Mouse (Mus musculus) small intestine, adult 2 months (tissue): ENCODE results near the gene Camta1. TPM values are rescaled to one million over a fixed set of nuclear protein-coding genes. Genes with fewer than 3 reads are reported as not detected.

Experiments
- H3K27ac ChIP-seq: fragments of 200-500 bp; 2 replicates; pipeline ENCODE4 v1.5.1; 2012; ENCODE audit warnings: low read depth, low read length, control low read depth, inconsistent platforms; ENCODE audit not compliant: insufficient read depth
- H3K27me3 ChIP-seq: fragments of 200-500 bp; 2 replicates; pipeline ENCODE4 v1.6.1; 2012; ENCODE audit warnings: mild to moderate bottlenecking, moderate library complexity, low read length, inconsistent platforms; ENCODE audit not compliant: control insufficient read depth, insufficient read depth
- H3K36me3 ChIP-seq: fragments of 200-500 bp; 2 replicates; pipeline ENCODE4 v1.6.1; 2012; ENCODE audit warnings: mild to moderate bottlenecking, low read length, control low read depth, inconsistent platforms; ENCODE audit not compliant: control insufficient read depth, insufficient read depth
- H3K4me1 ChIP-seq: fragments of 200-500 bp; 2 replicates; pipeline ENCODE4 v1.6.1; 2012; ENCODE audit warnings: low read length, inconsistent platforms, mixed read lengths; ENCODE audit not compliant: control insufficient read depth, insufficient read depth, insufficient read length
- H3K4me3 ChIP-seq: fragments of 200-500 bp; 2 replicates; pipeline ENCODE4 v1.5.1; 2012; ENCODE audit warnings: low read depth, mild to moderate bottlenecking, control low read depth, inconsistent platforms, low read length, moderate library complexity
- CTCF ChIP-seq: fragments of 200-500 bp; IDR thresholded peaks from 2 replicates; pipeline ENCODE4 v1.5.1; 2012; ENCODE audit warnings: low read depth, mild to moderate bottlenecking, control low read depth, inconsistent platforms, low read length, moderate library complexity, mixed read lengths; ENCODE audit not compliant: insufficient replicate concordance, insufficient read length; ENCODE audit errors: extremely low read depth
- POLR2A ChIP-seq: fragments of 200-500 bp; IDR thresholded peaks from 2 replicates; pipeline ENCODE4 v1.6.1; 2012; ENCODE audit warnings: low read depth, mild to moderate bottlenecking, control low read depth, inconsistent platforms, low read length, moderate library complexity
- WGBS: fragments of 180-500 bp; shearing (Covaris S2); methylation state at CpG from one replicate; pipeline ENCODE4 v1.1.7; 2018; 5-methylcytosine and 5-hydroxymethylcytosine counted together
- polyA plus RNA-seq: library from polyadenylated mRNA; depleted of rRNA; stranded (reverse); fragments of >200 nt; gene quantifications from 2 replicates; pipeline ENCODE4 v1.2.3, GENCODE M21; 2012

Gene Camta1
- polyA plus RNA-seq, 1 experiment = 2.2 TPM

- H3K4me1 ChIP-seq = no peaks in the 10 kb centered on the region
- no peaks in the 10 kb centered on the region for H3K36me3 ChIP-seq
- no peak overlapping the region for H3K4me3 ChIP-seq
- H3K27ac ChIP-seq = no peak overlapping the region
- no peaks in the 10 kb centered on the region for H3K27me3 ChIP-seq
- TF ChIP-seq CTCF (no peak), POLR2A (no peak)
- 89% methylated on average over 2 of the region's 2 CpGs for WGBS
Measured at GRCm38 (mm10) chr4:151448341-151448740, 413.3 kb downstream of the Camta1 start.

- WGBS = 79% methylated on average over 4 of the region's 4 CpGs
- Histone ChIP-seq H3K36me3 (no peaks in the 10 kb centered on the region), H3K27ac (no peak overlapping the region), H3K4me3 (no peak overlapping the region), H3K27me3 (no peaks in the 10 kb centered on the region), H3K4me1 (no peaks in the 10 kb centered on the region)
- no peak for TF ChIP-seq CTCF
Measured at GRCm38 (mm10) chr4:151444665-151445064, 417.0 kb downstream of the Camta1 start.

GRCm38 (mm10) chr4:151438561-151438960 lies 423.1 kb downstream of the Camta1 start:
- TF ChIP-seq CTCF (no peak), POLR2A (no peak)
- Histone ChIP-seq H3K4me3 (no peak overlapping the region), H3K27ac (no peak overlapping the region), H3K27me3 (no peaks in the 10 kb centered on the region), H3K36me3 (no peaks in the 10 kb centered on the region), H3K4me1 (no peaks in the 10 kb centered on the region)
- 40% methylated on average over 7 of the region's 7 CpGs for WGBS

DNA sequence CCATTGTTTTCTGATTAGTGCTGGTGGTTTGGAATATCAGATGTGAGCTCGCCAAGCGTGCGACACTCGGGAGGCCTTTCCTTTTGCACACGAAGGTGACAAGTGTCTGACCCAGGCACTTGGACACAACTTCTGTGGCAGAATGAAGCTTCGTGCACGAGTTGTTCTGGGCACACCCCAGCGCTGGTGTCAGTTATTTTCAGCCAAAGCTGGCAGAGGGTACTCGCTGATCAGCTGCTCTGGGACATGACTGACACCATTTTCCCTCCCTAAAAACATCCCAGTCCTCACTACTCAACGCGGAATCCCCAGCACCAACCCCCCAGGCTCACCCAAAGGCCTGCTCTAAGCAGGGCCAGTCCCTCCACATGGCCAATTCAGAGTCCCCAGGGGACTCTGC lies 423.8 kb downstream of the Camta1 start:
- H3K4me1 ChIP-seq = no peaks in the 10 kb centered on the region
- no peak overlapping the region for H3K4me3 ChIP-seq
- TF ChIP-seq CTCF (no peak), POLR2A (no peak)
- no peak overlapping the region for H3K27ac ChIP-seq
- no peaks in the 10 kb centered on the region for H3K27me3 ChIP-seq
- no peaks in the 10 kb centered on the region for H3K36me3 ChIP-seq
- 78% methylated on average over 11 of the region's 11 CpGs for WGBS

GRCm38 (mm10) chr4:151425133-151425532 lies 436.5 kb downstream of the Camta1 start:
- no peak overlapping the region for H3K27ac ChIP-seq
- TF ChIP-seq POLR2A = no peak
- no peak for TF ChIP-seq CTCF
- no peaks in the 10 kb centered on the region for H3K27me3 ChIP-seq
- H3K4me1 ChIP-seq = no peaks in the 10 kb centered on the region
- no peak overlapping the region for H3K4me3 ChIP-seq
- no peaks in the 10 kb centered on the region for H3K36me3 ChIP-seq
- 71% methylated on average over 3 of the region's 3 CpGs for WGBS

DNA sequence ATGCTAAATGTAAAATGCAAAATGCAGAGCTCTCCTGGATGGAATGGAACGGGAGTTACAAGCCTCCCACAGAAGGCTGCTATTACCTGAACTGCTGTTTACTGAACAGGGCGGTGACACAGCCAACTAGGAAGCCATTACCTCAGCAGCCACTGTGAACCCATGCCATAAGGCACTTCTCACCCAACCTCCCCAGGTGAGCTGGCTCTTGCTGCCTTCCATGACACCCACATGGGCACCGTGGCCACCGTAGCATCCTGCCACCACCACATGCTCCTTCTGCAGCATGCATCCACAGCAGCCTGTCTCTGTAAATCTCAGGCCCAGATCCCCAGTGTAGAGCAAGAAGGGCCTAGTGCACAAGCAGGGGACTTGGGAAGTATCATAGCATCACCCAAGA lies 438.8 kb downstream of the Camta1 start:
- WGBS = 70% methylated on average over 4 of the region's 4 CpGs
- Histone ChIP-seq H3K4me3 (no peak overlapping the region), H3K27me3 (no peaks in the 10 kb centered on the region), H3K4me1 (no peaks in the 10 kb centered on the region), H3K27ac (no peak overlapping the region), H3K36me3 (no peaks in the 10 kb centered on the region)
- TF ChIP-seq POLR2A = no peak
- TF ChIP-seq CTCF = no peak

GRCm38 (mm10) chr4:151422361-151422760 lies 439.3 kb downstream of the Camta1 start:
- 46% methylated on average over 8 of the region's 8 CpGs for WGBS
- no peaks in the 10 kb centered on the region for H3K4me1 ChIP-seq
- no peaks in the 10 kb centered on the region for H3K36me3 ChIP-seq
- H3K27ac ChIP-seq = no peak overlapping the region
- H3K4me3 ChIP-seq = no peak overlapping the region
- H3K27me3 ChIP-seq = no peaks in the 10 kb centered on the region
- no peak for TF ChIP-seq POLR2A
- no peak for TF ChIP-seq CTCF
